Mouse (Mus musculus) layer of hippocampus, adult 9-11 months (tissue): ENCODE results near the gene Tnni3k.
A peak's percentile ranks its signal among the peaks of the same experiment; 100 is the strongest.

Source experiments
- DNase-seq: peaks from one replicate; pipeline ENCODE4 v3.0.0; 2022

The Tnni3k gene

GRCm38 (mm10) chr3:154945688-154946161 is 109.5 kb downstream of the Tnni3k start:
- peak; percentile 70 for DNase-seq

- DNase-seq = no peak
These were observed 127.5 kb downstream of the Tnni3k start for GRCm38 (mm10) chr3:154927757-154928156.

- DNase-seq = no peak
These were observed 130.3 kb downstream of the Tnni3k start for GRCm38 (mm10) chr3:154924936-154925335.

- no peak for DNase-seq
These were observed 139.6 kb downstream of the Tnni3k start for GRCm38 (mm10) chr3:154915566-154915965.

GRCm38 (mm10) chr3:154913641-154914040 is 141.6 kb downstream of the Tnni3k start:
- DNase-seq = no peak

GRCm38 (mm10) chr3:154896737-154897136 is 158.5 kb downstream of the Tnni3k start:
- DNase-seq = no peak

- DNase-seq = no peak
These were observed 162.0 kb downstream of the Tnni3k start for GRCm38 (mm10) chr3:154893225-154893624.

- peak; percentile 14 for DNase-seq
These were observed 169.8 kb downstream of the Tnni3k start for GRCm38 (mm10) chr3:154885452-154885851.

GRCm38 (mm10) chr3:154885048-154885447 is 170.2 kb downstream of the Tnni3k start:
- DNase-seq = no peak

GRCm38 (mm10) chr3:154881428-154881986 is 173.7 kb downstream of the Tnni3k start:
- DNase-seq = no peak

GRCm38 (mm10) chr3:154880536-154880939 is 174.7 kb downstream of the Tnni3k start:
- no peak for DNase-seq

GRCm38 (mm10) chr3:154880108-154880507 is 175.1 kb downstream of the Tnni3k start:
- no peak for DNase-seq

- no peak for DNase-seq
These were observed 175.7 kb downstream of the Tnni3k start for GRCm38 (mm10) chr3:154879515-154879914.

GRCm38 (mm10) chr3:154879080-154879479 is 176.1 kb downstream of the Tnni3k start:
- DNase-seq = no peak

- DNase-seq = no peak
These were observed 186.4 kb downstream of the Tnni3k start for GRCm38 (mm10) chr3:154868807-154869206.

GRCm38 (mm10) chr3:154861921-154862320 is 193.3 kb downstream of the Tnni3k start:
- no peak for DNase-seq

- DNase-seq = no peak
These were observed 195.5 kb downstream of the Tnni3k start for GRCm38 (mm10) chr3:154859721-154860120.

GRCm38 (mm10) chr3:154853257-154853656 is 201.9 kb downstream of the Tnni3k start:
- no peak for DNase-seq

- no peak for DNase-seq
These were observed 202.9 kb downstream of the Tnni3k start for GRCm38 (mm10) chr3:154852281-154852680.

GRCm38 (mm10) chr3:154842247-154842646 is 213.0 kb downstream of the Tnni3k start:
- DNase-seq = no peak

GRCm38 (mm10) chr3:154841076-154841475 is 214.1 kb downstream of the Tnni3k start:
- DNase-seq = no peak

GRCm38 (mm10) chr3:154837861-154838260 is 217.3 kb downstream of the Tnni3k start:
- no peak for DNase-seq

- DNase-seq = no peak
These were observed 219.1 kb downstream of the Tnni3k start for GRCm38 (mm10) chr3:154836137-154836536.

- DNase-seq = peak; percentile 39
These were observed 220.8 kb downstream of the Tnni3k start for GRCm38 (mm10) chr3:154834373-154834772.

GRCm38 (mm10) chr3:154825739-154826138 is 229.5 kb downstream of the Tnni3k start:
- DNase-seq = peak; percentile 69
